Mouse (Mus musculus) leukemia stem cell, adult 10-12 weeks (primary cell): ENCODE measurements around the gene Vmn1r35. TPM values are rescaled to one million over a fixed set of nuclear protein-coding genes. Genes with fewer than 3 reads are reported as not detected.

Experiments used
- polyA plus RNA-seq: library from polyadenylated mRNA; stranded (reverse); fragments of >175 nt; gene quantifications from 2 replicates; pipeline ENCODE4 v1.2.3, GENCODE M21; 2012; ENCODE audit warnings: low replicate concordance

Vmn1r35 gene
- polyA plus RNA-seq: not detected in 2 replicates

GRCm38 (mm10) chr6:66685806-66686205 lies at the start of gene Vmn1r35:
Gene Vmn1r35 (minus strand): TSS chr6:66685906.

GRCm38 (mm10) chr6:66729082-66729481 lies 43.4 kb upstream of the Vmn1r35 start, which contains the start of gene Vmn1r37:
Gene Vmn1r37 (plus strand): TSS chr6:66729382.

GRCm38 (mm10) chr6:66719068-66719467 lies 33.4 kb upstream of the Vmn1r35 start, which contains the start of gene Vmn1r36:
Gene Vmn1r36 (minus strand): TSS chr6:66719168.

GRCm38 (mm10) chr6:66643779-66644178 lies 41.9 kb downstream of the Vmn1r35 start, which contains the start of gene Vmn1r34:
Gene Vmn1r34 (minus strand): TSS chr6:66643879.

Other genes with a start within 250 kb of the Vmn1r35 start
- gene Mad2l1, start 150.5 kb downstream of the Vmn1r35 start, polyA plus RNA-seq: 3.8 and 7.1 TPM in 2 replicates
- 0.08 TPM in 1 of 2 replicates, not detected in the other for gene Vmn1r32, start 125.8 kb downstream of the Vmn1r35 start, polyA plus RNA-seq
- not detected in 2 replicates for gene Vmn1r33, start 67.6 kb downstream of the Vmn1r35 start, polyA plus RNA-seq
- gene Vmn1r34, start 42.0 kb downstream of the Vmn1r35 start, polyA plus RNA-seq: not detected in 2 replicates
- not detected in 2 replicates for gene Vmn1r36, start 33.3 kb upstream of the Vmn1r35 start, polyA plus RNA-seq
- not detected in 2 replicates for gene Vmn1r37, start 43.5 kb upstream of the Vmn1r35 start, polyA plus RNA-seq
- not detected in 2 replicates for gene Vmn1r38, start 96.7 kb upstream of the Vmn1r35 start, polyA plus RNA-seq
- gene Vmn1r39, start 124.7 kb upstream of the Vmn1r35 start, polyA plus RNA-seq: not detected in 2 replicates
- 1.3 and 1.8 TPM in 2 replicates for gene Gng12, start 210.5 kb upstream of the Vmn1r35 start, polyA plus RNA-seq